Mouse (Mus musculus) midbrain, embryonic 14.5 days (tissue): ENCODE results near the gene Ccng2. TPM values are rescaled to one million over a fixed set of nuclear protein-coding genes. Genes with fewer than 3 reads are reported as not detected.

ENCODE experiments used
- ATAC-seq: fragments of 200-750 bp; cut with Nextera tagmentation; 2 replicates; pipeline ENCODE4 v1.8.0; 2017; ENCODE audit warnings: moderate number of reproducible peaks, moderate library complexity; ENCODE audit not compliant: low FRiP score, low TSS enrichment
- DNase-seq: peaks from one replicate; pipeline ENCODE4 v3.0.0-alpha.2; 2015
- H3K27ac ChIP-seq: fragments of 300-500 bp; sonication (generic); replicated peaks from 2 replicates; pipeline ENCODE4 v1.5.1; 2014; ENCODE audit warnings: mild to moderate bottlenecking, low read depth, low read length, moderate library complexity
- H3K27me3 ChIP-seq: fragments of 300-500 bp; sonication (generic); 2 replicates; pipeline ENCODE4 v1.6.1; 2014; ENCODE audit warnings: low read length, control low read depth, mixed read lengths; ENCODE audit not compliant: control insufficient read depth, insufficient read depth
- H3K36me3 ChIP-seq: fragments of 300-500 bp; sonication (generic); 2 replicates; pipeline ENCODE4 v1.6.1; 2014; ENCODE audit warnings: low read length, control low read depth; ENCODE audit not compliant: control insufficient read depth, insufficient read depth
- H3K4me1 ChIP-seq: fragments of 300-500 bp; sonication (generic); 2 replicates; pipeline ENCODE4 v1.6.1; 2014; ENCODE audit warnings: mild to moderate bottlenecking, antibody characterized with exemption, low read length, control low read depth; ENCODE audit not compliant: control insufficient read depth, insufficient read depth
- H3K4me2 ChIP-seq: fragments of 300-500 bp; sonication (generic); 2 replicates; pipeline ENCODE4 v1.6.1; 2014; ENCODE audit warnings: mild to moderate bottlenecking, low read length, moderate library complexity
- H3K4me3 ChIP-seq: fragments of 300-500 bp; sonication (generic); replicated peaks from 2 replicates; pipeline ENCODE4 v1.5.1; 2014; ENCODE audit warnings: low read depth, low read length
- H3K9ac ChIP-seq: fragments of 300-500 bp; sonication (generic); replicated peaks from 2 replicates; pipeline ENCODE4 v1.6.1; 2014; ENCODE audit warnings: mild to moderate bottlenecking, low read length, moderate library complexity
- H3K9me3 ChIP-seq: fragments of 300-500 bp; sonication (generic); 2 replicates; pipeline ENCODE4 v1.6.1; 2016; ENCODE audit warnings: low read length, control low read depth, mixed read lengths; ENCODE audit not compliant: control insufficient read depth
- WGBS: fragments of 180-500 bp; shearing (Covaris S2); extraction: QIAGEN DNeasy Blood & Tissue Kit; methylation state at CpG from one replicate; pipeline ENCODE4 v1.1.7; 2014; 5-methylcytosine and 5-hydroxymethylcytosine counted together
- polyA plus RNA-seq: library from polyadenylated mRNA; unstranded; fragments of >200 nt; fragmentation: Nextera tagmentation; extraction: Ambion mirVana; gene quantifications from 2 replicates; pipeline ENCODE4 v1.2.1, GENCODE M21; 2014

Ccng2 gene
- polyA plus RNA-seq, 1 experiment from 2014 or later: 108 TPM

DNA sequence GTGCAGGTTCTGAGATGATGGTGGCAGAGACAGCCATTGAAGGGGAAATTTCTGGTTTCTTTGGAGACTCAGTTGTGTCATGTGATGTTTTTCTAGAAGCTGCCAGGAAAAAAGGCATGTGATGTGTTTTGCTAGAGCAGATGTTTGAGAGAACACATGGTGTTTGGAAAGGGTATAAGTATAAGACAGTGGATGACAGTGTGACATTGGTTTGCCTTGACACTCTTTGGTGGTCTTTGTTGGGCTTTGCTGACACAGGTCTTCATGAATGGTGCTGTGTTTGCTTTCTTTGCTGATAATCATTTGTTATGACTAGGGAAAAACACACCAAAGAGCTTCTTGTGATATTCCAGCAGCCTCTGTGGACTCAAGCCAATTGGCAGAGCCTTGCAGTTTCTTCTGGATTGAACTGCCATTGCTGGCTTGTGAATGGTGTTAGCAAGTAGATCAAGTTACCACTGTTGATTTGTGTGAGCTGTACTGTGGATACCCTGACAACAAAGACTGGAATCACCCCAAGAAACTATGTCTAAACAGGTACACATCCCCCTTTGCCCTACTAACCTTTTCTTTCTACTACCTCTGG lies 10.1 kb upstream of the Ccng2 start:
- Histone ChIP-seq H3K9ac (no peak overlapping the region), H3K27me3 (no peaks in the 10 kb centered on the region), H3K4me2 (no peak overlapping the region), H3K9me3 (no peaks in the 10 kb centered on the region), H3K4me3 (no peak overlapping the region), H3K27ac (no peak overlapping the region), H3K4me1 (no peaks in the 10 kb centered on the region), H3K36me3 (no peaks in the 10 kb centered on the region)
- DNase-seq: no peak
- no peak for ATAC-seq

DNA sequence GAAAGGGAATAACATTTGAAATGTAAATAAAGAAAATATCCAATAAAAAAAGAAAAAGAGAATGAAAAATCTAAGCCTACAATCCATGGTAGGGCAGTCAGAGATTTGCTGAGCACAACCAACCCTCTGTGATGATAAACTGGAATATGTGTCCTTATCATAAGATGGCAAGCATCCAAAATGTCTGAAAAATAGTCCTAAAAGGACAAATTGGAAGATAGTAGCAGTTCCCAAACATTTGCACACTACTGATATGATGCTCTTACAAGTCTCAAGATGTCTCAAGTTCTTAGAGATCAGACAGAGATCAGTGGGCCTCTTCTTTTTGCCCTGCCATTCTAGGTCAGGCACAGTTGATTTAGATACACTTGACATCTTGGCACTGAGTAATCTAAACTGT lies 7.7 kb upstream of the Ccng2 start:
- H3K4me1 ChIP-seq: no peaks in the 10 kb centered on the region
- DNase-seq (no peak), ATAC-seq (no peak)
- H3K4me3 ChIP-seq: no peak overlapping the region
- no peaks in the 10 kb centered on the region for H3K36me3 ChIP-seq
- H3K9ac ChIP-seq: no peak overlapping the region
- no peak overlapping the region for H3K4me2 ChIP-seq
- H3K27me3 ChIP-seq: no peaks in the 10 kb centered on the region
- no peak overlapping the region for H3K27ac ChIP-seq
- H3K9me3 ChIP-seq: no peaks in the 10 kb centered on the region

DNA sequence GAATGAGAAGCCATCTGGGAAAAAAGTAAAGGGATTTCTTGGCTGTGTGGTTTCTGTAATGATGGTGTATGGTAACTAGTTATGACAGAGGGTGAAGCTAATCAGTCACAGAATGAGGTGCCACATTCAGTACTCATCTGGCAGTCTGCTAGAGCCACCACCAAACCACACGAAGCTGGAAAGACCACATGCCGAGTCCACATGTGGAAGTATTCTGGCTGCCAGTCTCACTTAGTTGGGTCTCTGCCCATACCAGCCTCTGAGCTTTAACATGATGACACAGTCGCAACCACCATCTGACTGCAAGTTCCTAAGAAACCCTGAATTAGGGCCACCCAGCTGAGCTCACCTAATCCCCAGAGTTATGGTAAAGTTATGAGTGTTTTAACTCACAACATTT lies 6.1 kb upstream of the Ccng2 start:
- Histone ChIP-seq H3K9ac (no peak overlapping the region), H3K4me1 (no peaks in the 10 kb centered on the region), H3K36me3 (no peaks in the 10 kb centered on the region), H3K27ac (no peak overlapping the region), H3K27me3 (no peaks in the 10 kb centered on the region), H3K4me2 (no peak overlapping the region), H3K4me3 (no peak overlapping the region), H3K9me3 (no peaks in the 10 kb centered on the region)
- DNase-seq (no peak), ATAC-seq (no peak)
- 62% methylated on average over 3 of the region's 3 CpGs for WGBS

DNA sequence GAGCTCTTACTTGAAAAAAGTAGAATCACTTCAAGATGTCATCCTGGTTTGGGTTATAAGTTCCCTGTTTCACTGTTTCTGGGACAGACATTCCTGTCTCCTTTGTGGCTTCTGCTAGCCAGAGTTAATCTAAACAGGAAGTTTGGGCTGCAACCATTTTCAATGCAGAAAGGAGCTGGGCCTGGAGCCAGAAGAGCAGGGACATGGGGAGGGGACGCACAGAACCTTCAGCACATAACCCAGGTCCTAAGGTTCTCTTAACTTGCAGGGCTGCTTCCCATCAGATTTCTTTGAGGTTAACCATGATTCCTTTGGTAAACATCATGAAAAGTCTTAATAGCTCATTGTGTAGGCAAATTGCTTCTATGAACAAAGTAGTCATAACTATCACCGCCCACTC lies 4.3 kb upstream of the Ccng2 start:
- ATAC-seq (no peak), DNase-seq (no peak)
- WGBS: 96% methylated on average over 2 of the region's 2 CpGs
- no peak overlapping the region for H3K4me2 ChIP-seq
- no peaks in the 10 kb centered on the region for H3K27me3 ChIP-seq
- no peaks in the 10 kb centered on the region for H3K9me3 ChIP-seq
- no peaks in the 10 kb centered on the region for H3K36me3 ChIP-seq
- peaks cover 6% of the 10 kb centered on the region; the same call in 1 of the 2 replicates for H3K4me1 ChIP-seq
- H3K4me3 ChIP-seq: no peak overlapping the region
- no peak overlapping the region for H3K9ac ChIP-seq
- H3K27ac ChIP-seq: no peak overlapping the region

DNA sequence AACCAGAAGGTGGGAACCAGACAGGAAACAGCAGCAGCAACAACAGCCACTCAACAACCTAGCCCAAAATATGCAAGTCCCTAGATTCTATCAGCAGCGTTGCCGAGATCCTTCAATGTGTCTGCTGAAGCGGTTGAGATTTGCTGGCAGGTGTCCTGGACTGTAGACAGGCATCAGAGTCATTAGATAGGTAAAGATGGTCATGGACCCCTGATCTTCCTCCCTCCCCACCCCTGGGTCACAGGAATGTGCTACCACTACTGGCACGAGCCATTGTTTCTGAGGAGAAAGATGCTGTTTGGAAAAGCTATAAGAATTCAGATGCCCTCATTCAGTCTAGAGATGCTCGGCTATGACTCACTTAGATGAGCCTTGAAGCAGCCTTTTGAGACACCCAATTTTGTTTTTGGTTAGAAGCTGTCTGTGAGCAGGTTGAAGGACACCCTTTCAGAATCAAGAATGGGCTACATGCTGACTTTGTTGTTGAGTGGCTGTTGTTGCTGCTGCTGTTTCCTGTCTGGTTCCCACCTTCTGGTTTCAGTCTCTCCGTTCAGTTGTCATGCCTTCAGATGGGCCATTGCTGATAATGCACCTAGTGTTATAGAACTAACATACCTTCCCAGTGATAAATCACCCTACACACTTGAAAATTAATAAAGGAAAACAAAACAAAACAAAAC lies 3.5 kb upstream of the Ccng2 start:
- ATAC-seq (no peak), DNase-seq (no peak)
- H3K4me2 ChIP-seq: no peak overlapping the region
- H3K4me1 ChIP-seq: peaks cover 6% of the 10 kb centered on the region; the same call in 1 of the 2 replicates
- 84% methylated on average over 6 of the region's 6 CpGs for WGBS
- H3K9ac ChIP-seq: no peak overlapping the region
- H3K27ac ChIP-seq: no peak overlapping the region
- H3K4me3 ChIP-seq: no peak overlapping the region
- H3K27me3 ChIP-seq: no peaks in the 10 kb centered on the region
- no peaks in the 10 kb centered on the region for H3K9me3 ChIP-seq
- no peaks in the 10 kb centered on the region for H3K36me3 ChIP-seq

DNA sequence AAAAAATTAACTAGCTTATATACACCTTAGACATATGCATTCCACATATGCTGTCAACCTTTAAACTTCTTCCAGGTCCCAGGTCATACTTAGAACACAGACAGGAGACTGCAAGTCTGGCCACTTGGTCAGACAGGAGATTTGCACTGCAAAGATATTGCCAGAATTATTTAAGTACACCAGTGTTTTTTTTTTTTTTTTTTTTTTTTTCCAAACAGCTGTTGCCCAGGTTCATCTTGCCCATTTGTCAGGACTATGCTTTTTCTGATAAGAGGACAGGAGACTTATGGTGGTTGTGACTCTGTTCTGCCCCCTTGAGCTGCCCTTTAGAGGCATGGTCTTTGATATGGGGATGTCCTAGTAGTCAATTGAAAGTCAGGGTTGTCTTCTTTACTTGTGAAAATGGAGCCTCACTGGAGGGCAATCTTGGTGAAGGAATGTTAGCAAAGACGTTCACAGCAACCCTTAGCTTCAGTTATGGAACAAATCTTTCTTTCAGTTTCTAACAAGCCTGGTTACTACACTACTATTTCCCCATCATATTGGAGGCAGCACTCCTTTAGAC lies 2.8 kb upstream of the Ccng2 start:
- no peaks in the 10 kb centered on the region; the same call in 1 of the 2 replicates for H3K36me3 ChIP-seq
- H3K9ac ChIP-seq: no peak overlapping the region
- H3K9me3 ChIP-seq: no peaks in the 10 kb centered on the region
- DNase-seq (no peak), ATAC-seq (no peak)
- H3K4me3 ChIP-seq: no peak overlapping the region
- no peak overlapping the region for H3K27ac ChIP-seq
- H3K4me1 ChIP-seq: peaks cover 10% of the 10 kb centered on the region
- no peaks in the 10 kb centered on the region for H3K27me3 ChIP-seq
- 76% methylated on average over 1 of the region's 1 CpGs for WGBS
- H3K4me2 ChIP-seq: no peak overlapping the region

DNA sequence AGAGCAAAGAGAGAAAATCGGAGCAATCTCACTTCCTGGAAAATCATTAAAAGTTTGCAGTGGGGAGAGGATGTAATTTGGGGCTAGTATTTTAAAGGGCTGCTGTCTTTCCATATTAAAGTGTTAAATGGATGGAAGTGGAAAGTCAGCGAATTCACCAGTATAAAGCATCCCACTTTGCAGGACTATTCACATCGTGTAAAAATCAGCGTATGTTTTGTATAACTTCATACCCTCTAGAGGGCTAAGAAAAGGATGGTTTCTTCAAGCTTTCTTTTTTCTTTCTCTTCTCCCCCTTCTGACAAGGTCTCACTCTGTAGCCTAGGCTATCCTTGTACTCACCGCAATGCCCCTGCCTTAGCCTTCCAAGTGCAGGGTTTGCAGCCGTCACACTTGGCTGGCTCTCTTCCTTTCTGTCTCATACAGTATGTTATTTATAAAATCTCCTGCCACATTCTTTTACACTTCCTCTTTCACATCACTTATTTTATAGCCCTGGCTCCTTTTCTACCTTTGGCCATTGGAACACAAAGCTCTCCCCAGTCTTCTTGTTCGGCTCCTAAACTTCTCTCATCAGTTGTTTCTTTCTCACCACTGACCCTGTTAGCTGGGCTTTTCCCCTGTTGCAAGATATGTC lies 1.8 kb upstream of the Ccng2 start:
- H3K4me2 ChIP-seq: no peak overlapping the region
- no peak overlapping the region for H3K4me3 ChIP-seq
- WGBS: 89% methylated on average over 7 of the region's 7 CpGs
- DNase-seq: no peak
- no peaks in the 10 kb centered on the region for H3K9me3 ChIP-seq
- no peak overlapping the region for H3K27ac ChIP-seq
- H3K4me1 ChIP-seq: peaks cover 21% of the 10 kb centered on the region
- no peak for ATAC-seq
- H3K36me3 ChIP-seq: peaks cover 9% of the 10 kb centered on the region
- no peak overlapping the region for H3K9ac ChIP-seq
- H3K27me3 ChIP-seq: no peaks in the 10 kb centered on the region

DNA sequence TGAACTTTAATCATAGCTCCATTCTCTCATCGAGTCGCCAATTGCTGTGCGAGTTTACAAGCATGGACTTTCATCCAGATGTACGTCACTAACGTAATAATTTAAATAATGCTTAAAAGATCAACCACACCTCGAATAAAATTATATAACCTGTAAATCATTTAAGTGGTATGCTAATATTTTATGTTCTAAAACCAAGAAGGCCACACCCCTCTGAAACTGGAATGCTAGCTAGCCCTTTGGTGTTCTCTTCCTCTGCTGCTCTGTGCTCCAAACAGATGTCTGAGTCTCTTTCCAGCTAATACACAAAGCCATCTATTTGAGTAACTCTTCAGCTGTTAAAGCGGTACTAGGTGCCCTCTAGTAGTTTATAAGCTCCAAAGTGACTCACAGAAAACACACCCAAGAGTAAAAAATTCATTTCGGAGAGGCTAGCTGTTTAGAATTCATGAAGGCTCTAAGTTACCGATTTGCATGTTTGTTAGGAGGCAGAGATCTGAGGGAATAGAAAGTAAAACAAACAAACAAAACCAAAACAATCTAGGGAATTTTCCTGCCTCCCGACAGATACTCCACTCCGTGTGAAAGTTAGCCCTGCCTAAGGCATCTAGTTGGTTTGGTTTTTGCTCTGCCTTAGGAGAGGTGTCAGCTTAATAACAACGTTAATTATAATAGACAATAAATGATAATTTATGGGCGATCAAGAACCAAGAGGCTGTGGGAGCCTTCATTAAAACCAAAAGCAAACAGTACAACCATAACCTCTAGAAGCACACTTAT lies 1.1 kb upstream of the Ccng2 start:
- H3K9me3 ChIP-seq: no peaks in the 10 kb centered on the region
- H3K4me2 ChIP-seq: peak overlapping the region; percentile 64
- peaks cover 15% of the 10 kb centered on the region for H3K36me3 ChIP-seq
- H3K4me1 ChIP-seq: peaks cover 21% of the 10 kb centered on the region
- H3K27ac ChIP-seq: no peak overlapping the region
- 0 out of 2 replicates have a peak overlapping the region, but pooled peaks have one; percentile 62 for H3K9ac ChIP-seq
- WGBS: 76% methylated on average over 13 of the region's 13 CpGs
- no peak for DNase-seq
- ATAC-seq: no peak
- no peaks in the 10 kb centered on the region for H3K27me3 ChIP-seq
- H3K4me3 ChIP-seq: peak overlapping the region; percentile 99
